ENCODE assay signal across 36 mouse cellular contexts in the genomic region with DNA sequence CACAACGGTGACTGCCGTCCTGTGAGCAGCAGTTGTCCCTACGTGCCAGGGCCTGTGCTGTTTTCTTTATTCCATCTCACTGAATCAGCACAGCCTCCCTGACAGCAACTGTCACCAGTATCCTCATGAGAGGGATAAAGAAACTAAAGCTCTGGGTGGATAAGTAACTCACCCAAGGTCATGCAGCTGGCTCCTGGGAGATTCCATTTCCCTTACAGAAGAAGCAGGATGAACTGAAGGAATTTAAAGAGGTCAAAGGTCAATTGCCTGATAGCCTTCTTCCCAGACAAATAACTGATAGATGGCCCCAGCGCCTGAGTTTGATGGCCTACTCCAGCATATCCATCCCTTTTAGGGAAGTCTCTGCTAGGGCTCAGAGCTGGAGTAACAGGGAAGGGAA. TPM values are rescaled to one million over a fixed set of nuclear protein-coding genes. Genes with fewer than 3 reads are reported as not detected.
A peak's percentile ranks its signal among the peaks of the same experiment; 100 is the strongest.
DNase-seq lines count a peak whose midpoint lies in the region; ATAC-seq and TF ChIP-seq lines count a peak whose summit lies in the region.
"Had no signal": no experiment of that assay in that cellular context is flagged by ENCODE, and none has a peak within 500 bp of the region (broad histone marks: within the 10 kb centered on the region; RNA-seq: fewer than 3 reads in every experiment).

No protein-coding gene starts in this region.

- no peak overlapping the region for H3K4me3 ChIP-seq in embryonic facial prominence, embryonic 10.5 days
- no peak overlapping the region for H3K4me3 ChIP-seq in hindbrain, postnatal 0 days (ENCODE audit: low read length)
- H3K4me3 ChIP-seq: embryonic facial prominence, embryonic 15.5 days; forebrain, embryonic 12.5 days; heart, adult 2 months; heart, embryonic 12.5 days; limb, embryonic 12.5 days; liver, embryonic 15.5 days had no signal

- no peak for TF ChIP-seq CTCF in hindbrain, postnatal 0 days (IDR thresholded peaks at IDR 0.05; ENCODE audit: low read depth)

- no peaks in the 10 kb centered on the region for H3K36me3 ChIP-seq in embryonic facial prominence, embryonic 10.5 days (replicated peaks)
- H3K36me3 ChIP-seq in hindbrain, postnatal 0 days (ENCODE audit: insufficient read depth, low read length): no peaks in the 10 kb centered on the region
- H3K36me3 ChIP-seq: embryonic facial prominence, embryonic 15.5 days; forebrain, embryonic 12.5 days; heart, embryonic 12.5 days; limb, embryonic 12.5 days; liver, embryonic 15.5 days had no signal

- H3K9me3 ChIP-seq in embryonic facial prominence, embryonic 10.5 days: no peaks in the 10 kb centered on the region
- H3K9me3 ChIP-seq in hindbrain, postnatal 0 days (ENCODE audit: low read length): no peaks in the 10 kb centered on the region
- H3K9me3 ChIP-seq: embryonic facial prominence, embryonic 15.5 days; forebrain, embryonic 12.5 days; heart, embryonic 12.5 days; limb, embryonic 12.5 days; liver, embryonic 15.5 days had no signal

- peaks cover 4% of the 10 kb centered on the region; the same call in 1 of the 2 replicates for H3K4me1 ChIP-seq in embryonic facial prominence, embryonic 10.5 days
- no peaks in the 10 kb centered on the region for H3K4me1 ChIP-seq in hindbrain, postnatal 0 days (ENCODE audit: insufficient read depth, low read length)
- H3K4me1 ChIP-seq: embryonic facial prominence, embryonic 15.5 days; limb, embryonic 12.5 days had no signal

- H3K9ac ChIP-seq in hindbrain, postnatal 0 days (replicated peaks; ENCODE audit: low read length): no peak overlapping the region
- H3K9ac ChIP-seq: embryonic facial prominence, embryonic 15.5 days; forebrain, embryonic 12.5 days; forebrain, postnatal 0 days; heart, embryonic 12.5 days; hindbrain, embryonic 14.5 days; limb, embryonic 12.5 days; liver, embryonic 15.5 days; lung, embryonic 14.5 days had no signal

- no peak overlapping the region for H3K4me2 ChIP-seq in hindbrain, postnatal 0 days (ENCODE audit: low read depth, low read length)
- H3K4me2 ChIP-seq: embryonic facial prominence, embryonic 15.5 days; forebrain, embryonic 12.5 days; heart, embryonic 12.5 days; hindbrain, embryonic 14.5 days; limb, embryonic 12.5 days; liver, embryonic 15.5 days; lung, embryonic 14.5 days; midbrain, embryonic 11.5 days had no signal

- DNase-seq in kidney, adult 9 months: peak; percentile 45
- DNase-seq in kidney, postnatal 25 days: no peak
- peak; percentile 54 for DNase-seq in ES-CJ7 (ENCODE audit: low read depth, low spot score)
- DNase-seq in ZHBTc4 (ENCODE audit: low read depth, low spot score): peak; percentile 54
- peak; percentile 8 for DNase-seq in embryonic facial prominence, embryonic 10.5 days (ENCODE audit: low spot score)
- no peak for DNase-seq in hindbrain, postnatal 0 days (ENCODE audit: low spot score)
- DNase-seq in heart, postnatal 14 days: no peak
- DNase-seq: adrenal gland, postnatal 10 days; cerebellum, adult 8-10 months; cerebellum, postnatal 25 days; forebrain, postnatal 0 days; heart, adult 2 months; layer of hippocampus, adult 9-11 months; lung, embryonic 14.5 days; right cerebral cortex, postnatal 4 days; thymus, adult 18-20 months had no signal

- H3K27me3 ChIP-seq in embryonic facial prominence, embryonic 10.5 days (replicated peaks; ENCODE audit: low read depth, poor library complexity, severe bottlenecking): peaks cover 77% of the 10 kb centered on the region
- no peaks in the 10 kb centered on the region for H3K27me3 ChIP-seq in hindbrain, postnatal 0 days (ENCODE audit: insufficient read depth, low read length)
- H3K27me3 ChIP-seq: liver, embryonic 15.5 days had no signal

- ATAC-seq in hindbrain, postnatal 0 days: no peak
- ATAC-seq: CD4-positive, CD25-positive, alpha-beta regulatory T cell, adult 4 months; forebrain, postnatal 0 days; inflammation-experienced regulatory T-cells, adult 6 months; midbrain, embryonic 16.5 days had no signal

- intact Hi-C loops in heart, postnatal 14 days (cut with DNase I): no loop called here

- H3K27ac ChIP-seq in embryonic facial prominence, embryonic 10.5 days (replicated peaks): no peak overlapping the region
- no peak overlapping the region for H3K27ac ChIP-seq in hindbrain, postnatal 0 days
- H3K27ac ChIP-seq: embryonic facial prominence, embryonic 15.5 days; forebrain, embryonic 12.5 days; heart, adult 2 months; hindbrain, embryonic 14.5 days; limb, embryonic 12.5 days; liver, embryonic 15.5 days; stomach, postnatal 0 days had no signal

- WGBS in embryonic facial prominence, embryonic 10.5 days: 36% methylated on average over 4 of the region's 4 CpGs
- 54% methylated on average over 4 of the region's 4 CpGs for WGBS in hindbrain, postnatal 0 days

RNA-seq across cellular contexts. Expression of gene Ripply1, which starts 4.8 kb away (rescaled TPM):
- polyA plus RNA-seq in embryonic facial prominence, embryonic 10.5 days (2016; fragmentation: Nextera tagmentation; extraction: Ambion mirVana): 0.25 TPM in 1 of 2 replicates, not detected in the other
- total RNA-seq in hindbrain, postnatal 0 days (2014; rRNA removed): not detected in 2 replicates
- not detected in 2 replicates for polyA plus RNA-seq in hindbrain, postnatal 0 days (2015; fragmentation: Nextera tagmentation; extraction: Ambion mirVana)
- total RNA-seq in heart, postnatal 14 days (2021): not detected
- total RNA-seq: adrenal gland, postnatal 10 days; forebrain, postnatal 0 days; gastrocnemius, adult 8-10 months; heart, adult 2 months; hematopoietic stem cell, adult 5-6 weeks; left cerebral cortex, adult 18-20 months; left cerebral cortex, postnatal 14 days; megakaryocyte progenitor cell, adult 5-6 weeks; neutrophil, adult 5-6 weeks had no signal
- polyA plus RNA-seq: CD4-positive, CD25-positive, alpha-beta regulatory T cell, adult 4 months; forebrain, embryonic 12.5 days; forebrain, postnatal 0 days; heart, adult 2 months; heart, embryonic 12.5 days; heart, postnatal 0 days; hindbrain, embryonic 14.5 days; inflammation-experienced regulatory T-cells, adult 6 months; limb, embryonic 12.5 days; liver, embryonic 15.5 days; lung, embryonic 14.5 days; neural tube, embryonic 11.5 days; spleen, adult 2 months; stomach, postnatal 0 days had no signal

RNA-seq across cellular contexts. Expression of gene Cldn2, which starts 23.3 kb away (rescaled TPM):
- 0.15 and 0.31 TPM in 2 replicates for polyA plus RNA-seq in embryonic facial prominence, embryonic 10.5 days (2016; fragmentation: Nextera tagmentation; extraction: Ambion mirVana)
- 2.1 and 3.2 TPM in 2 replicates for total RNA-seq in hindbrain, postnatal 0 days (2014; rRNA removed)
- 3.9 and 4.0 TPM in 2 replicates for polyA plus RNA-seq in hindbrain, postnatal 0 days (2015; fragmentation: Nextera tagmentation; extraction: Ambion mirVana)
- total RNA-seq in heart, postnatal 14 days (2021): not detected
- total RNA-seq: heart, adult 2 months; hematopoietic stem cell, adult 5-6 weeks; megakaryocyte progenitor cell, adult 5-6 weeks; neutrophil, adult 5-6 weeks had no signal
- polyA plus RNA-seq: CD4-positive, CD25-positive, alpha-beta regulatory T cell, adult 4 months; heart, postnatal 0 days; inflammation-experienced regulatory T-cells, adult 6 months; limb, embryonic 12.5 days; lung, embryonic 14.5 days had no signal

Comparison
In these comparisons a context has a peak if more than half of its experiments do, and no peak if none do; other contexts are left out.
1. DNase-seq: peak in kidney, adult 9 months (single experiment), ES-CJ7 (single experiment), ZHBTc4 (single experiment) and embryonic facial prominence, embryonic 10.5 days (single experiment); none in kidney, postnatal 25 days (0 of 2), hindbrain, postnatal 0 days (single experiment) and heart, postnatal 14 days (0 of 2).